Mouse (Mus musculus): Measurements from ENCODE around the gene Kirrel.

- TF ChIP-seq CTCF (IDR thresholded peaks at IDR 0.05) (no peak), EP300 (IDR thresholded peaks at IDR 0.05) (no peak)
Measured at GRCm38 (mm10) chr3:87072612-87073515, 101.7 kb downstream of the Kirrel start.

Measured in lung, postnatal 0 days (tissue).